Mouse (Mus musculus) ovary, postnatal 36 days (tissue): ENCODE results near the gene Olfr93.
"Not testable (repeated sequence)": the region's sequence is repeated elsewhere in the genome, so short reads cannot be mapped to it uniquely, and the experiment has no call there.

ENCODE experiments used
- DNase-seq: peaks from one replicate; pipeline ENCODE4 v3.0.0; 2022; ENCODE audit warnings: low spot score, mixed read lengths

Olfr93 gene

DNA sequence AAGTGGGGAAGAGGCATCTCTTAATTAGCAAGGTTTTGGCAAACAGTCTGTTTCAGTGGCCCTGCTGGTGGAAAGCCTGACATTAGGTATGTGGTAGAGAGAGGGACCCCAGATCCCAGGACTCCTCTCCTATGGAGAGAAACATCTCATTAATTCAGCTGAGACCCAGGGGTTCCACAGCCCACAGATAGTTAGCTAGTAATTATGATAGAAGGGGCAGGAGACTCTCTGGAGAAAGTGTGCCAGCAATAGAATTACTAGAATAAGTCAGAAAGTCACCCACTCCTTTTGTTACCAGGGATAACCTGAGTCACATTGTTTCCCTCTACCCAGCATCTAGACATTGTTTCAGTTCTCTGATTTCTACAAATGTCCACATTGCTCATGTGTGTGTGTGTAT, at the start of gene Olfr93:
Gene Olfr93 (minus strand): TSS at position 101 of the 400 bp plus-strand sequence.
- no peak for DNase-seq

DNA sequence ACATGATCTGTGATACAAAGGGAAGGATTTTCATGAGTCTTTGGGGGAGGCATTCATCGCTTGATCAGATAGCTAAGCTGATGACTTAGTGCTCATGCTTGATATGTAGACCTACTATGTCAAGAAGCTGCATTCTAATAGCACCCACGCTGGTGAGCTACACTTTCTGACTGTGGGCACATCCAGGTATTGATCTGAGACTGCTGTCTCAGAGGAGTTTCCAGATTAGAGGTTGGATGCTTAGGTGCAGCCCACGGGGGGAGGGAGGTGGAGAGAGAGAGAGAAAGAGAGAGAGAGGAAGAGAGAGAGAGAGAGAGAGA, 42.6 kb upstream of the Olfr93 start:
- DNase-seq, result no peak

DNA sequence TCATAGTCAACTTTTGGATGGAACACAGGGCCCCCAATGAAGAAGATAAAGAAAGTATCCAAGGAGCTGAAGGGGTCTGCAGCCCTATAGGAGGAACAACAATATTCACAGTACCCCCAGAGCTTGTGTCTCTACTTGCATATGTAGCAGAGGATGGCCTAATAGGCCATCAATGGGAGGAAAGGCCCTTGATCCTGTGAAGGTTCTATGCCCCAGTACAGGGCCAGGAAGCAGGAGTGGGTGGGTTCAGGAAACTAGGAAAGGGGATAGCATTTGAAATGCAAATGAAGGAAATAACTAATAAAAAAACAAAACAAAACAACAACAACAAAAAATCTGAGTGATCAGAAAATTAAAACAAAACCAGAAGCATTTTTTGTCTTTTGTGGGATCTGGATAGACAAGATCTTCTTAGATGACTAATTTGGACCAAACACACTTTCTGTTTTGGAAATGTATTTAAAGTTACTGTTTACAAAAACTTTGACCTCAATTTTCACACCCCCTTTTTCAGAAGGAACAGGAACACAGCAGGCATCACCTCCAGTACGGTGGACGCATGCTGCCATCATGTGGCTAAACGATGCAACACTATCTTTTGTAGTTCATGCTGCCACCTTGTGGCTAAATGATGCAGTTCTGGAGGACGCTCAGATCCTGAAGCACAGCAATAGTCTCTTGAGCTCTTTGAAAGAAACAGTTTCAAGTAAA, 42.1 kb upstream of the Olfr93 start:
- DNase-seq, result peak; percentile 61

DNA sequence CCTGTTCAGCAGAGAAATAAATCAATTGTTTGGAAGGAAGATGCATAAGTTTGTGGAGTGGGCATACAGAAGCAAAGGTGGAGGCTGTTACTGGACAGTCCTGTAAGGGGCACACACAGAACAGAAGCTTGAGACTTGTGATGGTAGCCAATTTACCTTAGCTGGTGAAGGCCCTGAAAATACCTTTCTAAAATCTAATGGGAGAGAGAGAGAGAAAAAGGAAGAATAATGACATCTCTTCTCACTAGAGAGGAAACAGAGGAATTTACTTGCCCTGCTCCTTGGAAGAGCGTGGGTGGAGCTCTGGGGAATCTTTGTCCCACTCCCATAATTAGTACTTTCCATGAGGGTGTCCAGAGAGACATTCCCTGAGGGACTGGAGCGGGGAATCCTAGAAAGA, 39.6 kb upstream of the Olfr93 start, which contains the start of gene Olfr94:
Gene Olfr94 (minus strand): TSS at position 101 of the 400 bp plus-strand sequence.
- DNase-seq, result no peak

DNA sequence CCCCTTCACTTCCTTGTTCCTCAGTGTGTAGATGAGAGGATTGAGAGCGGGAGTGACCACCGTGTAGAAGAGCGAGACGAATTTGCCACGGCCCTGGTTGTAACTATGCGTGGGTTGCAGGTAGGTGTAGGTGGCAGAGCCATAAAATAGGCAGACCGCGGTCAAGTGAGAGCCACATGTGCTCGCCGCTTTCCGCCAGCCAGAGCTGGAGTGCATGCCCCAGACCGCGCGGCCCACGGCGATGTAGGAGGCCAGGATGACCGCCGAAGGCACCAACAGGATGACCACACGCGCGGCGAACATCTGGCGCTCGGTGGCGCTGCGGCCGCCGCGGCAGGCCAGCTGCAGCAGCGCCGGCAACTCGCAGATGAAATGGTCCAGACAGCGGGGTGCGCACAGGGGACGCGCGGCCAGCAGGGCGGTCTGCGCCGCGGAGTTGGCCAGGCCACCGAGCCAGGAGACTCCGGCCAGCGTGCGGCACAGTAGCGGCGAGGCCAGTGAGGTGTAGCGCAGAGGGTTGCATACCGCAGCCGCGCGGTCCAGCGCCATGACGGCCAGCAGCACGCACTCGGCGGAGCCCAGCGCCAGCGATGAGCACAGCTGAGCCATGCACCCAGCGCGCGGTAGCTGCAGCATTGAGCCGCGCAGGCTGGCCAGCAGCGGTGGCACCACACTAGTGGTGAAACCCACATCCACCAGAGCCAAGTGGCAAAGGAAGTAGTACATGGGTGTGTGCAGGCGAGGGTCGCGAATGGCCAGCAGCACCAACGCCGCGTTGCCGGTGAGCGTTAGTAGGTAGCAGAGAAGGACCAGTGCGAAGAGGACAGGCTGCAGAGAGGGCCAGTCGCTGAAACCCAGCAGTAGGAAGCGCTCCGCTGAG, 35.8 kb upstream of the Olfr93 start:
- DNase-seq, result peak; percentile 33

DNA sequence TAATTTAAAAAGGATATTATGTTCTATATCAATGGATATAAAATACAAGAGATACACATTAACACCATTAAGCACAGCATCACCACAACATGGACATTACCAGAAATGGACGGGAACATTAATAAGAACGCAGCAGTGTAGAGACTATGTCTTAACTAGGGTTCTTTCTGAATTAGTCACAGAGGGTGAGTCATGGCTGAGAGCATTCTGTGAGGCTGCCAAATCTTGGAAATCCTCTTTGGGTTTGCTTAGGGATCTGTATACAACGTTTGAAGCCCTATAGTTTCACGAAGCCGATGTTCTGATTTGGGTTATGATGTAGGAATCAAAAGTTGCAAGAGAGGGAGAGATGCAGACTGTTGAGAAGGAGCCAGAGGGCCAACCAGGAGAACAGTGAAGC, 33.5 kb upstream of the Olfr93 start:
- DNase-seq, result no peak

DNA sequence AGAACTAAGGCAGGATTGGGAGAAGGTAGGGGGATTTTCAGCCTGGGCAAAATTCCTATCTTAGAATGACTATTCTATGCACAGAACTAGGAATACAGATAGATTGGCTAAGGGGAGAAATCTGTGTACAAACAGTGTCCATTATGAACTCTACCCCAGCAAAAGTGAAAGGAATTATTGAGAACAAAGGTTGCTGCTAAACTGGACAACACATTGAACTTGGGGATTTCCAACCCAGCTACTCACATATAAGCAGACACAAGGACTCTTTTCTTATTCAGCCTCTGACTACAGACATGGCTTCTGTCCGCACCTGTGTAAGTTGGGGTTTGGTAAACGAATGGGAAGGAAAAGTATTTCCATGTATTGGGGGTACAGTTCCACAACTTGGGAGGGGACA, 32.4 kb upstream of the Olfr93 start, which contains the start of gene Ubd:
Gene Ubd (plus strand): TSS at position 237 of the 400 bp plus-strand sequence.
- DNase-seq, result no peak

DNA sequence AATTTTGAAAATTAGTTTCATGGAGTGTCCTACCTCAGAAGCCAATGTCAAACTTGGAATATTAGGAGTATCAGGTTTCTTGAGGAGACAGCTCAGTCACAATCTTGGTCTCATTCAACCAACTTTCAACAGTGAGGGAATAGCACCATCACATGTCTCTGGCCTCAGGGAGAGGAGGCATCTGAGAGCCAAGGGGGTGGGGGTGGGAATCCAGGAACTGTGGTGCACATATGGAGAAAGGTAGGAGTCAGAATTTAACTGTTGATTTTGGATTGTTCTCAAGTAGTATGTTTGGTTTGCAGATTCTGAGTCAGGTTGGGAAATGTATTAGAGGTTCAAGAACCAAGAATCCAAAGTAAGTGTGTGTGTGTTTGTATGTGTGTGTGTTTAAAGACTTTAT, 31.7 kb upstream of the Olfr93 start:
- DNase-seq, result no peak

DNA sequence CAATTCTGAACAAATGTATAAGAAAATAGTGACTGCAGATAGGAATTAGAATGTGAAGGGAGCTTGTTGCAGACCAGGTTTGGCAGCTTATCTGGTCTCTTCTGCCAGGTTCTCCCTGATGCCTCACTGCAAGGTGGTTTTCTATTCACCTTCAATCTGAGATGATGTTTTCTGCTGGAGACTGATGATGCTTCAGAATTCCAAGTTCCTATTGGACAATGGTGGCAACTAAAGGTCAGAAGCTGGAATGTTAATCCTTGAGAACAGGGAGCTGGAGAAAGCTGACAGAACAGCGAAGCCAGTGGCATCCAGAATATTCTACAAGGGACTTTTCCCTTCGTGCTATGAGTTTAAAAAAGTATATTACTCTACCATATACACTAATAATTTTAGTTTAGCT, 29.4 kb upstream of the Olfr93 start:
- DNase-seq, result no peak

DNA sequence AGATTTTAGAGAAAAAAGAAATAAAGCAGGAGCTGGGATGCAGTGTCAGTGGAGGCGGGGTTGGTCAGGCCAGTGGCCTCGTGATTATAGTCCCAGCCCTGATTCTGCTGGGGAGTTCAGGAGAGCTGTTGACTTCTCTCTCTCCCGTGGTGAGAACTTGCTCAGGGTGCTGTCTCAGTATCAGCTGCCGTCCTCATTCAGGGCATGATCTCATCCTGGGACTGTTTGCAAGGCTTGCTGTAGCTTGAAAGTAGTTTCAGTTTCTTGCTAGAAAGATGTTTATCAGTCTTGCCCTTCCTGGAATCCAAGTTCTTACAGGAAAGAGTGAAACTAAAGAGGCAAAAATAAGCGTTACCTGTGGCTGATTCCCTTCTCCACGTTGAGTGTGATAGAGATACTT, 24.2 kb upstream of the Olfr93 start:
- DNase-seq, result no peak

DNA sequence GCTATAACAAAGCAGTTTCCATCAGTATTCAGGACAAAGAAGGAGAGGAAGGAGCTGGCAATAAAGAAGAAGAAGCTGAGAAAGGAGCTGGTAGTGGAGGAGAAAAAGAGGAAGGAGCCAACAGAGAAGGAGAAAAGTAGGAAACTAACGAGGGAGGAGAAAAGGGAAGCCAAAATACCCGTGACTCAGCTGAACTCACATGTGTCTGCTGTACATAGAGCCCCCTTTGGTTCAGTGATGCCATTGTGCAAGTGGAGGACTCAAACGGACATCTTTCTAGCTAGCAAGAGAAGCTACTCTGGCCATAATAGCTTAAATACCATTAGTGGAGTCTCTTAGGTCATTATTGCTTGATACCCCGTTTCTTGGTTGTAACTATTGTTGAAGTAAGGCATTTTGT, 29.9 kb downstream of the Olfr93 start:
- DNase-seq, result not testable (repeated sequence)

DNA sequence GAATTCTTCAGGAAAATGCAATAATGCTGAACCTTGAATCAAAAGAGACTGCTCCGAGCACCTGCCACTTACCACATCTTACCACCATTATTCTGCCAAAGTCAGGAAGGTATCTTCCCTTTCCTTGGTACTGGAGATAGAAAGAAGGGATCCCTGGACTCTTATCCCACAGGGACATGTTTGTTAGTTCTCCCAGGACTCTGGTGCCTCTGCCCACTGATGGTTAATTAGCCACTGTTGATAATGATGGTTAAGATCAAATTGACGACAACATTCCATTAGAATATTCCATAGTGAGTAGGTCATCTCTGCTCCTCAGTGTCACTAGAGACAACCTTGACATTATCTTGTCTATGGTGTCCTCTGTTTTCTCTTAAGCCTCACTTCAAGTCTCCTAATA, 41.3 kb downstream of the Olfr93 start, which contains the start of gene Olfr92:
Gene Olfr92 (minus strand): TSS at position 101 of the 400 bp plus-strand sequence.
- no peak for DNase-seq

DNA sequence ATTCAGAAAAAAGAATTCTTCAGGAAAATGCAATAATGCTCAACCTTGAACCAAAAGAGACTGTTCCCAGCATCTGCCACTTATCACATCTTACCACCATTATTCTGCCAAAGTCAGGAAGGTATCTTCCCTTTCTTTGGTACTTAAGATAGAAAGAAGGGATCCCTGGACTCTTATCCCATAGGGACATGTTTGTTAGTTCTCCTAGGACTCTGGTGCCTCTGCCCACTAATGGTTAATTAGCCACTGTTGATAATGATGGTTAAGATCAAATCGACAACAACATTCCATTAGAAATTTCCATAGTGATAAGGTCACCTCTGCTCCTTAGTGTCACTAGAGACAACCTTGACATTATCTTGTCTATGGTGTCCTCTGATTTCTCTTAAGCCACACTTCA, 63.1 kb downstream of the Olfr93 start, which contains the start of gene Olfr91:
Gene Olfr91 (minus strand): TSS at position 101 of the 400 bp plus-strand sequence.
- no peak for DNase-seq

DNA sequence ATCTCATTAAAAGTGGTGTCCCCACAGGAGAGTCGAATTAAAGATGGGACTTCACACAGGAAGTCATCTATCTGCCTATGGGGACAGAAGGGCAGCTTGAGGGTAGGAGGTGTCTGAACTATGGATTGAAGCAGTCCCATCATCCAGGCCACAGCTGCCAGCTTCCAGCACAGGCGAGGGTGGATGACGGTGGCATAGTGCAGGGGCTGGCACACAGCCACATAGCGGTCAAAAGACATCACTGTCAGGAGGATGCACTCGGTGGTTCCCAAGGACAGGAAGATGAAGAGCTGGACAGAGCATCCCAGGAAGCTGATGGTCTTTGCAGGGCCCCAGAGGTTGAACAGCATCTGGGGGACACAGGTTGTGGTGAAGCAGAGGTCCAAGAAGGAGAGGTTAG, 68.0 kb downstream of the Olfr93 start:
- DNase-seq, result no peak

DNA sequence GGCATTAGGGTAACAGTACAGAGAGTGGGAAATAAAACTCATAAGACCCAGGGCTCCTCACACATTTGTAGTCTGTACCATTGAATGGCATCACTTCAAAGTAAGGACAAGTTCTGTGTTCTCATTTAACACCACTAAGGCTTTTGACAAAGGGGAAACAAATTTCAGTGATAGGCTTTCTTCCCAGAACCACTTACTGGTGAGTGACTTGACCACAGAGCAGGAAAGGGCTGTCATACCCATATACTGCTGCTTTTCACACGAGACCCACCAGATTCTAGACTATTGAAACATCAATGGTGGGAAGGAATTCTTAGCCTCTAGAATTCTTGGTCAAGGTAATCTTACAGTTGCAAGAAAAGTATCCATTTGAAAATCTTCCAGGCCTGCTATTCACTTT, 69.1 kb downstream of the Olfr93 start:
- no peak for DNase-seq
